In genomic region chr2:174049481-174050338, GRCm38 (mm10) we compare ENCODE assay signal across 10 mouse cellular contexts. TPM values are rescaled to one million over a fixed set of nuclear protein-coding genes. Genes with fewer than 3 reads are reported as not detected.
DNase-seq lines count a peak whose midpoint lies in the region; ATAC-seq and TF ChIP-seq lines count a peak whose summit lies in the region.
"Had no signal": no experiment of that assay in that cellular context is flagged by ENCODE, and none has a peak within 500 bp of the region (broad histone marks: within the 10 kb centered on the region; RNA-seq: fewer than 3 reads in every experiment).

No protein-coding gene starts in this region.

- H3K27me3 ChIP-seq in ES-Bruce4 (ENCODE audit: control insufficient read depth, insufficient read depth, low read length, poor library complexity, severe bottlenecking) = no peaks in the 10 kb centered on the region
- H3K27me3 ChIP-seq in hindbrain, embryonic 12.5 days = no peaks in the 10 kb centered on the region
- H3K27me3 ChIP-seq in midbrain, embryonic 11.5 days (ENCODE audit: control insufficient read depth, insufficient read depth, low read length) = no peaks in the 10 kb centered on the region

- DNase-seq in NIH3T3 (ENCODE audit: low read depth) = peak; percentile 22
- DNase-seq in midbrain, embryonic 11.5 days (ENCODE audit: low spot score, missing footprints) = peak; percentile 87
- no peak for DNase-seq in thymus, postnatal 10 days (ENCODE audit: low spot score in 2 of 2)
- DNase-seq in cerebellum, postnatal 36 days = no peak
- DNase-seq in layer of hippocampus, postnatal 36 days = no peak
- DNase-seq in cerebellum, postnatal 25 days = no peak
- DNase-seq: thymus, postnatal 25 days had no signal

- peak; percentile 93 for ATAC-seq in hindbrain, embryonic 12.5 days (ENCODE audit: low FRiP score)
- ATAC-seq in midbrain, embryonic 11.5 days (ENCODE audit: low FRiP score) = peak; percentile 90

- 1% methylated on average over 4 of the region's 4 CpGs for WGBS in hindbrain, embryonic 12.5 days
- WGBS in midbrain, embryonic 11.5 days = 19% methylated on average over 4 of the region's 4 CpGs

- no peak for TF ChIP-seq POLR2A in ES-Bruce4 (IDR thresholded peaks at IDR 0.05; ENCODE audit: insufficient read depth, low read length)

- H3K9ac ChIP-seq in ES-Bruce4 (ENCODE audit: low read depth, poor library complexity, severe bottlenecking) = no peak overlapping the region
- peak overlapping the region; percentile 14; the same call in 1 of the 2 replicates for H3K9ac ChIP-seq in hindbrain, embryonic 12.5 days
- no peak overlapping the region for H3K9ac ChIP-seq in midbrain, embryonic 11.5 days (ENCODE audit: low read length)

- H3K36me3 ChIP-seq in ES-Bruce4 (ENCODE audit: control insufficient read depth, insufficient read depth, low read length, poor library complexity, severe bottlenecking) = no peaks in the 10 kb centered on the region
- H3K36me3 ChIP-seq in hindbrain, embryonic 12.5 days = no peaks in the 10 kb centered on the region
- no peaks in the 10 kb centered on the region for H3K36me3 ChIP-seq in midbrain, embryonic 11.5 days (ENCODE audit: control insufficient read depth, insufficient read depth, low read length)

- 0 out of 2 replicates have a peak overlapping the region, but pooled peaks have one; percentile 11 for H3K4me2 ChIP-seq in hindbrain, embryonic 12.5 days (replicated peaks)
- H3K4me2 ChIP-seq in midbrain, embryonic 11.5 days = no peak overlapping the region

- H3K9me3 ChIP-seq in ES-Bruce4 (replicated peaks; ENCODE audit: control insufficient read depth, insufficient read depth, low read length, poor library complexity, severe bottlenecking) = peaks cover 10% of the 10 kb centered on the region; the same call in 1 of the 2 replicates
- 0 out of 2 replicates have a peak, but pooled peaks cover 2% of the 10 kb centered on the region for H3K9me3 ChIP-seq in hindbrain, embryonic 12.5 days (replicated peaks)
- H3K9me3 ChIP-seq in midbrain, embryonic 11.5 days (ENCODE audit: control insufficient read depth, low read length) = no peaks in the 10 kb centered on the region

- no peak overlapping the region for H3K27ac ChIP-seq in ES-Bruce4 (ENCODE audit: insufficient read depth, low read length)
- H3K27ac ChIP-seq in hindbrain, embryonic 12.5 days = peak overlapping the region; percentile 89
- H3K27ac ChIP-seq in midbrain, embryonic 11.5 days (ENCODE audit: low read depth, low read length) = peak overlapping the region; percentile 50

- TF ChIP-seq CTCF in ES-Bruce4 (IDR thresholded peaks at IDR 0.05; ENCODE audit: low read depth, low read length) = no peak

- peak; percentile 74; the same call in 1 of the 2 replicates for TF ChIP-seq EP300 in ES-Bruce4 (IDR thresholded peaks at IDR 0.05; ENCODE audit: insufficient read depth, low read depth, low read length)

- H3K4me3 ChIP-seq in ES-Bruce4 (ENCODE audit: low read depth, low read length) = no peak overlapping the region
- H3K4me3 ChIP-seq in hindbrain, embryonic 12.5 days = no peak overlapping the region
- H3K4me3 ChIP-seq in midbrain, embryonic 11.5 days (ENCODE audit: low read depth, low read length) = no peak overlapping the region
- H3K4me3 ChIP-seq: myocyte had no signal

- peaks cover 15% of the 10 kb centered on the region for H3K4me1 ChIP-seq in ES-Bruce4 (ENCODE audit: control insufficient read depth, insufficient read depth, low read length)
- peaks cover 42% of the 10 kb centered on the region for H3K4me1 ChIP-seq in hindbrain, embryonic 12.5 days
- peaks cover 23% of the 10 kb centered on the region for H3K4me1 ChIP-seq in midbrain, embryonic 11.5 days (ENCODE audit: control insufficient read depth, insufficient read depth, low read length)

RNA-seq across cellular contexts. Expression of gene Stx16, which starts 26.4 kb away (rescaled TPM):
- 57.3 and 59.7 TPM in 2 replicates for polyA plus RNA-seq in ES-Bruce4 (2011; ENCODE audit: insufficient read depth, insufficient read length, low read depth, missing spikeins)
- polyA plus RNA-seq in hindbrain, embryonic 12.5 days (2016; fragmentation: Nextera tagmentation; extraction: Ambion mirVana) = 12.8 and 13.5 TPM in 2 replicates
- 8.1 and 9.3 TPM in 2 replicates for polyA plus RNA-seq in midbrain, embryonic 11.5 days (2014; fragmentation: Nextera tagmentation; extraction: Ambion mirVana)
- total RNA-seq in layer of hippocampus, postnatal 36 days (2021) = 10 to 100 TPM; 65.2 to 67.0 TPM

Comparison
In these comparisons a context has a peak if more than half of its experiments do, and no peak if none do; other contexts are left out.
1. DNase-seq: peak in NIH3T3 (single experiment) and midbrain, embryonic 11.5 days (single experiment); none in thymus, postnatal 10 days (0 of 2), cerebellum, postnatal 36 days (0 of 2), layer of hippocampus, postnatal 36 days (0 of 2) and cerebellum, postnatal 25 days (0 of 2).